Mouse (Mus musculus) heart, postnatal 0 days (tissue): ENCODE results near the gene Gm48552. TPM values are rescaled to one million over a fixed set of nuclear protein-coding genes. Genes with fewer than 3 reads are reported as not detected.

Experiments
- ATAC-seq: fragments of 200-750 bp; cut with Nextera tagmentation; 2 replicates; pipeline ENCODE4 v1.8.0; 2017; ENCODE audit warnings: low read depth, moderate number of reproducible peaks, moderate library complexity; ENCODE audit not compliant: insufficient read depth
- DNase-seq: peaks from one replicate; pipeline ENCODE4 v3.0.0-alpha.2; 2016; ENCODE audit warnings: low spot score
- H3K27ac ChIP-seq: fragments of 300-500 bp; sonication (generic); 2 replicates; pipeline ENCODE4 v1.5.1; 2014; ENCODE audit warnings: low read depth, mild to moderate bottlenecking
- H3K27me3 ChIP-seq: fragments of 300-500 bp; sonication (generic); 2 replicates; pipeline ENCODE4 v1.6.1; 2014; ENCODE audit warnings: low read length, mixed read lengths; ENCODE audit not compliant: control insufficient read depth, insufficient read depth
- H3K36me3 ChIP-seq: fragments of 300-500 bp; sonication (generic); replicated peaks from 2 replicates; pipeline ENCODE4 v1.6.1; 2014; ENCODE audit warnings: low read length, mixed read lengths; ENCODE audit not compliant: control insufficient read depth, insufficient read depth
- H3K4me1 ChIP-seq: fragments of 300-500 bp; sonication (generic); 2 replicates; pipeline ENCODE4 v1.6.1; 2014; ENCODE audit warnings: antibody characterized with exemption; ENCODE audit not compliant: control insufficient read depth, insufficient read depth
- H3K4me2 ChIP-seq: fragments of 300-500 bp; sonication (generic); 2 replicates; pipeline ENCODE4 v1.6.1; 2014; ENCODE audit warnings: low read depth, mild to moderate bottlenecking, low read length, moderate library complexity
- H3K4me3 ChIP-seq: fragments of 300-500 bp; sonication (generic); 2 replicates; pipeline ENCODE4 v1.5.1; 2014; ENCODE audit warnings: low read depth, low read length
- H3K9ac ChIP-seq: fragments of 300-500 bp; sonication (generic); replicated peaks from 2 replicates; pipeline ENCODE4 v1.6.1; 2014; ENCODE audit warnings: low read depth, low read length, mixed read lengths
- H3K9me3 ChIP-seq: fragments of 300-500 bp; sonication (generic); replicated peaks from 2 replicates; pipeline ENCODE4 v1.6.1; 2016; ENCODE audit warnings: low read length; ENCODE audit not compliant: control insufficient read depth
- CTCF ChIP-seq: IDR thresholded peaks from 2 replicates; pipeline ENCODE4 v1.5.1; 2016; ENCODE audit warnings: antibody characterized with exemption, control low read depth, low read depth
- EP300 ChIP-seq: IDR thresholded peaks from 2 replicates; pipeline ENCODE4 v1.6.1; 2016; ENCODE audit warnings: antibody characterized with exemption, low read depth
- WGBS: fragments of 180-500 bp; shearing (Covaris S2); extraction: QIAGEN DNeasy Blood & Tissue Kit; methylation state at CpG from one replicate; pipeline ENCODE4 v1.1.7; 2014; 5-methylcytosine and 5-hydroxymethylcytosine counted together
- polyA plus RNA-seq: library from polyadenylated mRNA; unstranded; fragments of >200 nt; fragmentation: Nextera tagmentation; extraction: Ambion mirVana; gene quantifications from 2 replicates; pipeline ENCODE4 v1.2.1, GENCODE M21; 2015
- total RNA-seq: library from RNA; depleted of rRNA; stranded (reverse); fragments of >200 nt; gene quantifications from 2 replicates; pipeline ENCODE4 v1.2.3, GENCODE M21; 2014; ENCODE audit warnings: low replicate concordance

Gene Gm48552
- total and polyA plus RNA-seq, 2 experiments from 2014 or later: 0.45 TPM; not detected in 1

- peaks cover 17% of the 10 kb centered on the region for H3K36me3 ChIP-seq
- ATAC-seq (no peak), DNase-seq (no peak)
- no peak overlapping the region for H3K4me3 ChIP-seq
- WGBS: 93% methylated on average over 10 of the region's 10 CpGs
- peaks cover 60% of the 10 kb centered on the region for H3K4me1 ChIP-seq
- H3K9me3 ChIP-seq: no peaks in the 10 kb centered on the region
- no peak overlapping the region for H3K9ac ChIP-seq
- TF ChIP-seq CTCF (no peak), EP300 (no peak)
- H3K4me2 ChIP-seq: no peak overlapping the region
- no peaks in the 10 kb centered on the region for H3K27me3 ChIP-seq
- H3K27ac ChIP-seq: no peak overlapping the region
Observed at GRCm38 (mm10) chr10:81419111-81419928, 30.5 kb downstream of the Gm48552 start.

DNA sequence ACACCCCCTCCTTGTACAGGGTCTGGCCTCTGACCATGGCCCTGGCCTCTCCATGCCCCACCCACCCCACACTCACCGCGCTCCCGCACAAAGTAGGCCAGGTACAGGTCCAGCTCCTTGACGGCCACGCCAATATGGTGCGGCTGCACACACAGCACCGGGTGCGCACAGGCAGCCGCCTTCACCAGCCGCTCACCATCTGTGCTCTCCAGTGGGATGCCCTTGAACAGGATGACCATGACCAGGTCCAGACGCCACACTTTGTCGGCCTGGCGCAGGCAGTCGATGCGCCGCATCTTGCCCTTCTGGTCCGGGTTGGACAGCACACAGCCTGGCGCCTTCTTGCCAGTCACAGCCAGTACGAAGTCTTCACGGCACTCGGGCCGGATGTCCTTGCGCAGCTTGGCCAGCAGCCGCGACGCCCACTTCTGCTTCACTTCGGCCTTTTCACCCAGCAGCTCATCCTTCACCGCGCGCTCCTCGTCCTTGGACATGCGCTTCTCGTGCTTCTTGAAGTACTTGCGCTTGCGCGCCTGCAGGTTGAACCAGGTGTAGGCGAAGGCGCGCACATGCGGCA, 31.5 kb downstream of the Gm48552 start:
- no peaks in the 10 kb centered on the region for H3K27me3 ChIP-seq
- no peak for ATAC-seq
- no peak for TF ChIP-seq CTCF
- TF ChIP-seq EP300: no peak
- no peak overlapping the region for H3K27ac ChIP-seq
- no peak overlapping the region for H3K9ac ChIP-seq
- H3K9me3 ChIP-seq: no peaks in the 10 kb centered on the region
- H3K4me3 ChIP-seq: no peak overlapping the region
- H3K36me3 ChIP-seq: peaks cover 17% of the 10 kb centered on the region
- DNase-seq: no peak
- H3K4me2 ChIP-seq: no peak overlapping the region
- H3K4me1 ChIP-seq: peaks cover 58% of the 10 kb centered on the region
- 89% methylated on average over 40 of the region's 40 CpGs for WGBS

- H3K27ac ChIP-seq: peak overlapping the region; percentile 22; the same call in 1 of the 2 replicates
- H3K4me1 ChIP-seq: peaks cover 56% of the 10 kb centered on the region
- 73% methylated on average over 4 of the region's 4 CpGs for WGBS
- H3K9ac ChIP-seq: no peak overlapping the region
- H3K9me3 ChIP-seq: no peaks in the 10 kb centered on the region
- no peaks in the 10 kb centered on the region for H3K27me3 ChIP-seq
- peaks cover 17% of the 10 kb centered on the region for H3K36me3 ChIP-seq
- ATAC-seq: no peak
- H3K4me2 ChIP-seq: no peak overlapping the region
- no peak for TF ChIP-seq EP300
- TF ChIP-seq CTCF: no peak
- H3K4me3 ChIP-seq: no peak overlapping the region
- no peak for DNase-seq
Observed at GRCm38 (mm10) chr10:81421041-81421796, 32.4 kb downstream of the Gm48552 start.

DNA sequence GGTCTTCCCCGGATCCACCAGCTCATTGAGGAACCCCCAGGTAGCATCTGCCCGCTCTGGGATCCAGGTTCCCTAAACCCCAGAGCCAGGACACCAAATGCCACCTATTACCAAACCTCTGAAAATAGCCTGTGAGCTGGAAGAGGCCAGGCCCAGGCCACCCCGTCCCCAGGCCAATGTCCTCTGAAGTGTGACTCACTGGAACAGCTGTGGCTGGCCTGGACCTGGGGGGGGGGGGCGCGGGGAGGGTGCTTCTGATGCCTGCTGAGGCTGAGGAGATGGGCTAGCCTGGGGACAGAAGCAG, 32.9 kb downstream of the Gm48552 start:
- DNase-seq: no peak
- Histone ChIP-seq H3K9ac (no peak overlapping the region), H3K27ac (no peak overlapping the region)

GRCm38 (mm10) chr10:81422191-81422590, 33.4 kb downstream of the Gm48552 start:
- H3K27me3 ChIP-seq: no peaks in the 10 kb centered on the region
- peaks cover 17% of the 10 kb centered on the region for H3K36me3 ChIP-seq
- no peaks in the 10 kb centered on the region for H3K9me3 ChIP-seq
- no peak overlapping the region for H3K4me3 ChIP-seq
- DNase-seq: no peak
- no peak for TF ChIP-seq EP300
- TF ChIP-seq CTCF: no peak
- H3K4me2 ChIP-seq: no peak overlapping the region
- H3K27ac ChIP-seq: no peak overlapping the region
- H3K9ac ChIP-seq: no peak overlapping the region
- WGBS: 78% methylated on average over 6 of the region's 6 CpGs
- no peak for ATAC-seq
- peaks cover 47% of the 10 kb centered on the region for H3K4me1 ChIP-seq

More for the DNA sequence above, 32.9 kb downstream of the Gm48552 start:
- ATAC-seq: no peak
- Histone ChIP-seq H3K4me2 (no peak overlapping the region), H3K27me3 (no peaks in the 10 kb centered on the region), H3K4me1 (peaks cover 50% of the 10 kb centered on the region), H3K4me3 (no peak overlapping the region), H3K36me3 (peaks cover 17% of the 10 kb centered on the region), H3K9me3 (no peaks in the 10 kb centered on the region)
- 70% methylated on average over 5 of the region's 5 CpGs for WGBS
- TF ChIP-seq EP300 (no peak), CTCF (no peak)
